Mouse (Mus musculus) lung, adult 2 months (tissue): ENCODE measurements around the gene Nucb2.

Source experiments
- CTCF ChIP-seq: fragments of 200-500 bp; IDR thresholded peaks from 2 replicates; pipeline ENCODE4 v1.5.1; 2011; ENCODE audit warnings: mild to moderate bottlenecking, low read length, control low read depth; ENCODE audit not compliant: insufficient read depth
- POLR2A ChIP-seq: fragments of 200-500 bp; IDR thresholded peaks from 2 replicates; pipeline ENCODE4 v1.6.1; 2011; ENCODE audit warnings: low read depth, mild to moderate bottlenecking, control low read depth, low read length, borderline replicate concordance; ENCODE audit errors: extremely low read depth

DNA sequence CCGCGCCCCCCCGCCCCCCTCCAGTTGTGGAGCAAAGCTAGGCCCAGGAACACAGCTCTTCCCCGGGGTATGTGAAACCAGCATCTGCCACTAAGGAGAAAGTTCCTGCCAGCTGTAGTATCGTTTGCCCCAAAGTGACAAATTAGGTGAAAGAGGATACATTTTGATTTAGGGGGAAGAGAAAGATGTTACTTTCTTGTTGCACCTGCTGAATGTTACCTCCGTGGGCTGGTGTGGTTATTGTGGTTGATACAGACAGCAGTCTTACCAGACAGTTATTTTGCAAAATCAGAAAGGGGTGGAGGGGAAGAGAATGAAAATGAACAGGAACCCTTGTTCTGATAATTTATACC is 625 bp downstream of the Nucb2 start:
- TF ChIP-seq CTCF (no peak), POLR2A (no peak)
